Mouse (Mus musculus) ES-Bruce4 (cell line): ENCODE measurements at regions not wholly inside any gene's neighbourhood (a gene's known extent, or its start where the extent isn't known, plus 50 kb on each side); places are given as distances from the start of the nearest gene placed in this dataset.
"Not testable (repeated sequence)": the region's sequence is repeated elsewhere in the genome, so short reads cannot be mapped to it uniquely, and the experiment has no call there.

Source experiments
- H3K27ac ChIP-seq: 2 replicates; pipeline ENCODE4 v1.5.1; 2012; ENCODE audit warnings: low read length, inconsistent platforms; ENCODE audit not compliant: insufficient read depth
- H3K27me3 ChIP-seq: 2 replicates; pipeline ENCODE4 v1.6.1; 2012; ENCODE audit warnings: mild to moderate bottlenecking, low read length, inconsistent platforms; ENCODE audit not compliant: control insufficient read depth, poor library complexity, insufficient read depth, severe bottlenecking
- H3K36me3 ChIP-seq: 2 replicates; pipeline ENCODE4 v1.6.1; 2012; ENCODE audit warnings: inconsistent platforms, mild to moderate bottlenecking, low read length, moderate library complexity; ENCODE audit not compliant: control insufficient read depth, poor library complexity, insufficient read depth, severe bottlenecking
- H3K4me1 ChIP-seq: one replicate; pipeline ENCODE4 v1.8.1; 2011; ENCODE audit warnings: low read length; ENCODE audit not compliant: control insufficient read depth, insufficient read depth
- H3K4me3 ChIP-seq: 2 replicates; pipeline ENCODE4 v1.5.1; 2011; ENCODE audit warnings: low read depth, mild to moderate bottlenecking, low read length
- H3K9ac ChIP-seq: 2 replicates; pipeline ENCODE4 v1.6.1; 2012; ENCODE audit warnings: low read depth, mild to moderate bottlenecking, inconsistent platforms; ENCODE audit not compliant: poor library complexity, severe bottlenecking
- H3K9me3 ChIP-seq: replicated peaks from 2 replicates; pipeline ENCODE4 v1.6.1; 2012; ENCODE audit warnings: mild to moderate bottlenecking, low read length, inconsistent platforms; ENCODE audit not compliant: control insufficient read depth, poor library complexity, insufficient read depth, severe bottlenecking
- CTCF ChIP-seq: IDR thresholded peaks from one replicate; pipeline ENCODE4 v1.8.1; 2011; ENCODE audit warnings: low read depth, low read length
- EP300 ChIP-seq: IDR thresholded peaks from 2 replicates; pipeline ENCODE4 v1.6.1; 2011; ENCODE audit warnings: low read depth, low read length; ENCODE audit not compliant: insufficient read depth
- POLR2A ChIP-seq: IDR thresholded peaks from one replicate; pipeline ENCODE4 v1.8.1; 2011; ENCODE audit warnings: low read length; ENCODE audit not compliant: insufficient read depth

GRCm38 (mm10) chr3:18452197-18452933 is 504.2 kb downstream of the Cypt12 start:
- no peaks in the 10 kb centered on the region for H3K4me1 ChIP-seq
- H3K9ac ChIP-seq = no peak overlapping the region
- no peak overlapping the region for H3K4me3 ChIP-seq
- TF ChIP-seq CTCF (no peak), POLR2A (no peak), EP300 (no peak)
- no peak overlapping the region for H3K27ac ChIP-seq
- H3K36me3 ChIP-seq = no peaks in the 10 kb centered on the region; the same call in 1 of the 2 replicates
- no peaks in the 10 kb centered on the region for H3K27me3 ChIP-seq
- H3K9me3 ChIP-seq = peaks cover 11% of the 10 kb centered on the region

GRCm38 (mm10) chr3:18453220-18453985 is 505.2 kb downstream of the Cypt12 start:
- Histone ChIP-seq H3K27ac (no peak overlapping the region), H3K27me3 (no peaks in the 10 kb centered on the region), H3K36me3 (no peaks in the 10 kb centered on the region; the same call in 1 of the 2 replicates), H3K4me1 (no peaks in the 10 kb centered on the region), H3K9me3 (peaks cover 4% of the 10 kb centered on the region), H3K9ac (no peak overlapping the region), H3K4me3 (no peak overlapping the region)
- no peak for TF ChIP-seq POLR2A
- no peak for TF ChIP-seq CTCF
- no peak for TF ChIP-seq EP300

GRCm38 (mm10) chr3:18453986-18454291 is 505.7 kb downstream of the Cypt12 start:
- Histone ChIP-seq H3K4me1 (no peaks in the 10 kb centered on the region), H3K9ac (no peak overlapping the region), H3K27me3 (no peaks in the 10 kb centered on the region), H3K27ac (no peak overlapping the region), H3K4me3 (no peak overlapping the region), H3K36me3 (no peaks in the 10 kb centered on the region; the same call in 1 of the 2 replicates), H3K9me3 (no peaks in the 10 kb centered on the region; the same call in none of the 2 replicates)
- TF ChIP-seq POLR2A (no peak), CTCF (no peak), EP300 (no peak)

GRCm38 (mm10) chr3:18454558-18455191 is 506.5 kb downstream of the Cypt12 start:
- H3K36me3 ChIP-seq, H3K9ac ChIP-seq, H3K9me3 ChIP-seq, H3K27ac ChIP-seq, H3K4me1 ChIP-seq, H3K27me3 ChIP-seq, H3K4me3 ChIP-seq: not testable (repeated sequence)

GRCm38 (mm10) chr3:18456033-18456690 is 508.0 kb downstream of the Cypt12 start:
- no peak overlapping the region for H3K4me3 ChIP-seq
- TF ChIP-seq POLR2A (no peak), CTCF (no peak), EP300 (no peak)
- no peaks in the 10 kb centered on the region; the same call in 1 of the 2 replicates for H3K36me3 ChIP-seq
- no peaks in the 10 kb centered on the region for H3K4me1 ChIP-seq
- H3K27ac ChIP-seq = no peak overlapping the region
- H3K27me3 ChIP-seq = no peaks in the 10 kb centered on the region
- H3K9me3 ChIP-seq = no peaks in the 10 kb centered on the region; the same call in 1 of the 2 replicates
- H3K9ac ChIP-seq = no peak overlapping the region
